Mouse (Mus musculus): ENCODE measurements at regions not wholly inside any gene's neighbourhood (a gene's known extent, or its start where the extent isn't known, plus 50 kb on each side); places are given as distances from the start of the nearest gene placed in this dataset.
A peak's percentile ranks its signal among the peaks of the same experiment; 100 is the strongest.
"Not testable (repeated sequence)": the region's sequence is repeated elsewhere in the genome, so short reads cannot be mapped to it uniquely, and the experiment has no call there.

GRCm38 (mm10) chr2:10658317-10658716 lies 288.0 kb downstream of the Sfmbt2 start:
- no peak for DNase-seq
- intact Hi-C loops (cut with DNase I) = no loop called here

- DNase-seq; intact Hi-C loops (cut with DNase I): not testable (repeated sequence)
Observed at GRCm38 (mm10) chr2:10667915-10668314, 297.6 kb downstream of the Sfmbt2 start.

GRCm38 (mm10) chr2:10670423-10671298 lies 300.4 kb downstream of the Sfmbt2 start:
- DNase-seq = no peak
- intact Hi-C loops (cut with DNase I) = no loop called here

GRCm38 (mm10) chr2:10671299-10671632 lies 301.0 kb downstream of the Sfmbt2 start:
- intact Hi-C loops (cut with DNase I) = no loop called here

GRCm38 (mm10) chr2:10672196-10672595 lies 301.9 kb downstream of the Sfmbt2 start:
- intact Hi-C loops (cut with DNase I) = no loop called here
- no peak for DNase-seq

More at GRCm38 (mm10) chr2:10671299-10671632, 301.0 kb downstream of the Sfmbt2 start:
- DNase-seq = no peak

GRCm38 (mm10) chr2:10674738-10675349 lies 304.5 kb downstream of the Sfmbt2 start:
- no peak for DNase-seq
- intact Hi-C loops (cut with DNase I) = no loop called here

GRCm38 (mm10) chr2:10701459-10701858 lies 331.1 kb downstream of the Sfmbt2 start:
- intact Hi-C loops (cut with DNase I) = no loop called here
- DNase-seq = no peak

GRCm38 (mm10) chr2:10718366-10718765 lies 348.1 kb downstream of the Sfmbt2 start:
- DNase-seq = no peak
- intact Hi-C loops (cut with DNase I) = no loop called here

GRCm38 (mm10) chr2:10734337-10734736 lies 364.0 kb downstream of the Sfmbt2 start:
- intact Hi-C loops (cut with DNase I) = not testable (repeated sequence)

GRCm38 (mm10) chr2:10736696-10737457 lies 366.6 kb downstream of the Sfmbt2 start:
- DNase-seq = no peak
- intact Hi-C loops (cut with DNase I) = no loop called here

More at GRCm38 (mm10) chr2:10734337-10734736, 364.0 kb downstream of the Sfmbt2 start:
- DNase-seq = not testable (repeated sequence)

- DNase-seq = no peak
- intact Hi-C loops (cut with DNase I) = no loop called here
Observed at GRCm38 (mm10) chr2:10737458-10737775, 367.1 kb downstream of the Sfmbt2 start.

- DNase-seq = no peak
- intact Hi-C loops (cut with DNase I) = no loop called here
Observed at GRCm38 (mm10) chr2:10745127-10745526, 374.8 kb downstream of the Sfmbt2 start.

GRCm38 (mm10) chr2:10755375-10755774 lies 385.1 kb downstream of the Sfmbt2 start:
- intact Hi-C loops (cut with DNase I) = no loop called here
- DNase-seq = no peak

- intact Hi-C loops (cut with DNase I) = no loop called here
- DNase-seq = no peak
Observed at GRCm38 (mm10) chr2:10757202-10757840, 387.0 kb downstream of the Sfmbt2 start.

GRCm38 (mm10) chr2:10757886-10758285 lies 387.6 kb downstream of the Sfmbt2 start:
- intact Hi-C loops (cut with DNase I) = no loop called here
- no peak for DNase-seq

- no peak for DNase-seq
- intact Hi-C loops (cut with DNase I) = no loop called here
Observed at GRCm38 (mm10) chr2:10762236-10762635, 391.9 kb downstream of the Sfmbt2 start.

GRCm38 (mm10) chr2:10783071-10783470 lies 388.8 kb upstream of the Prkcq start:
- intact Hi-C loops (cut with DNase I) = no loop called here

GRCm38 (mm10) chr2:10783594-10783993 lies 388.3 kb upstream of the Prkcq start:
- intact Hi-C loops (cut with DNase I) = no loop called here
- DNase-seq = no peak

More at GRCm38 (mm10) chr2:10783071-10783470, 388.8 kb upstream of the Prkcq start:
- no peak for DNase-seq

- intact Hi-C loops (cut with DNase I) = loop anchor here (2.0 kb wide), 2 partner anchors 41 to 275 kb away; no protein-coding TSS in a partner anchor
- DNase-seq = no peak
Observed at GRCm38 (mm10) chr2:10784266-10784665, 387.6 kb upstream of the Prkcq start.

GRCm38 (mm10) chr2:10785156-10785555 lies 386.8 kb upstream of the Prkcq start:
- DNase-seq = peak; percentile 31 to 38
- intact Hi-C loops (cut with DNase I) = loop anchor here (2.0 kb wide), 2 partner anchors 40 to 274 kb away; no protein-coding TSS in a partner anchor

- intact Hi-C loops (cut with DNase I) = no loop called here
- DNase-seq = peak; percentile 62 to 75
Observed at GRCm38 (mm10) chr2:10788509-10788908, 383.4 kb upstream of the Prkcq start.

Measured in heart, postnatal 36 days (tissue).